ENCODE assay signal across 9 mouse cellular contexts in the genomic region with DNA sequence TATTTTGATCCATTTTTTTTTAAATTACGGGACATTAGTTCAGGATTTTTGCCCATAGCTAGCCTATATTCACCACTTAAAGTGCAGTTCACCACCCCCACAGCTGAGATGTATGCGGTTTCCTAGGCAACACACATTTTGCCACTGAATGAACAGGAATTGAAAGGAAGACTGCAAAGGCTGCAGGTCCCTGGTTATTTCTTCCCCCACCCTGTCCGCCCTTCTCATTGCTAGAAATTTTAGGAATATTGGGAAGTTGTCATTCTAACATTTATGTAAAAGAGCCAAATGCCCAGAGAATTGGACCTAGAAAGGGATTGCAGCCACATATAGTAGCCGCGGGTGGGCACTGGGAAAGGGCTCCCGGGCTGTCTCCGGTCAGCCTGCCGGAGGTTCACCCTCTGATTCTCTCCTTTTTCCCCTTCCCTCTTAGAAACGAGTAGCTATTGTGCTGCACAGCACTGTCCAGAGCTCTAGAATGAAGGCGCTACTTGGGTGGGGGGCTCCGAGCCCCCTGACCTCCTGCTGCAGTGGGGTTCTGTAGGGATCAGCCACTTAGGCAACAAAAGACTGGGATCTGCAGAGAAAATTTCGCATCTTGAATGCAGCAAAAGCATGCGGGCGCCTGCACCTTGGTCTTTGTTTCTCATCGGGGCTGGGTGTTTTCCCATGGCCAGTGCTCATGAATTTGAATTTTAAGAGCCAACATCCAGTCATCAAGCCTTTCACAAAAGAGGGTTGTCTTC. TPM values are rescaled to one million over a fixed set of nuclear protein-coding genes. Genes with fewer than 3 reads are reported as not detected.
DNase-seq lines count a peak whose midpoint lies in the region; ATAC-seq lines count a peak whose summit lies in the region.
"Had no signal": no experiment of that assay in that cellular context is flagged by ENCODE, and none has a peak within 500 bp of the region (broad histone marks: within the 10 kb centered on the region; RNA-seq: fewer than 3 reads in every experiment).

No protein-coding gene starts in this region.

- H3K36me3 ChIP-seq in heart, embryonic 16.5 days (ENCODE audit: control insufficient read depth, insufficient read depth): no peaks in the 10 kb centered on the region
- H3K36me3 ChIP-seq in forebrain, embryonic 10.5 days (replicated peaks): peaks cover 8% of the 10 kb centered on the region
- no peaks in the 10 kb centered on the region for H3K36me3 ChIP-seq in limb, embryonic 15.5 days

- 26% methylated on average over 15 of the region's 15 CpGs for WGBS in heart, embryonic 16.5 days
- 2% methylated on average over 15 of the region's 15 CpGs for WGBS in forebrain, embryonic 10.5 days
- WGBS in limb, embryonic 15.5 days: 14% methylated on average over 15 of the region's 15 CpGs

- no peaks in the 10 kb centered on the region for H3K9me3 ChIP-seq in heart, embryonic 16.5 days (replicated peaks; ENCODE audit: control insufficient read depth, low read length)
- no peaks in the 10 kb centered on the region for H3K9me3 ChIP-seq in forebrain, embryonic 10.5 days
- H3K9me3 ChIP-seq in limb, embryonic 15.5 days: no peaks in the 10 kb centered on the region

- H3K4me3 ChIP-seq in heart, embryonic 16.5 days (ENCODE audit: low read length): peak overlapping the region; percentile 19; the same call in 1 of the 2 replicates
- peak overlapping the region; percentile 78 for H3K4me3 ChIP-seq in forebrain, embryonic 10.5 days
- peak overlapping the region; percentile 11; the same call in 1 of the 2 replicates for H3K4me3 ChIP-seq in limb, embryonic 15.5 days

- peak overlapping the region; percentile 55 for H3K4me2 ChIP-seq in heart, embryonic 16.5 days (ENCODE audit: low read depth, low read length)
- peak overlapping the region; percentile 31 for H3K4me2 ChIP-seq in limb, embryonic 15.5 days

- DNase-seq in heart, adult 9 months (ENCODE audit: low spot score in 2 of 2): no peak
- peak; percentile 28 for DNase-seq in ES-CJ7 (ENCODE audit: low read depth, low spot score)
- peak; percentile 79 for DNase-seq in forebrain, embryonic 10.5 days (ENCODE audit: extremely low spot score, low spot score)
- no peak for DNase-seq in right cerebral cortex, adult 2 months (ENCODE audit: low spot score in 2 of 2)
- DNase-seq in left cerebral cortex, adult 9 months (ENCODE audit: low spot score in 2 of 2): no peak

- peaks cover 18% of the 10 kb centered on the region for H3K4me1 ChIP-seq in heart, embryonic 16.5 days (ENCODE audit: control insufficient read depth, insufficient read depth, low read length)
- H3K4me1 ChIP-seq in forebrain, embryonic 10.5 days: peaks cover 62% of the 10 kb centered on the region
- H3K4me1 ChIP-seq in limb, embryonic 15.5 days: peaks cover 49% of the 10 kb centered on the region

- H3K27ac ChIP-seq in heart, embryonic 16.5 days (ENCODE audit: low read length): no peak overlapping the region
- peak overlapping the region; percentile 98 for H3K27ac ChIP-seq in forebrain, embryonic 10.5 days
- no peak overlapping the region for H3K27ac ChIP-seq in limb, embryonic 15.5 days

- H3K27me3 ChIP-seq in heart, embryonic 16.5 days (ENCODE audit: control insufficient read depth, insufficient read depth, low read length): peaks cover 3% of the 10 kb centered on the region
- H3K27me3 ChIP-seq in forebrain, embryonic 10.5 days (ENCODE audit: poor library complexity, severe bottlenecking): no peaks in the 10 kb centered on the region; the same call in 1 of the 2 replicates
- peaks cover 10% of the 10 kb centered on the region for H3K27me3 ChIP-seq in limb, embryonic 15.5 days

- ATAC-seq in heart, embryonic 16.5 days (replicated peaks; ENCODE audit: extremely low read depth, insufficient read depth, low FRiP score): no peak
- ATAC-seq in limb, embryonic 15.5 days (ENCODE audit: insufficient number of reproducible peaks, low FRiP score, low TSS enrichment, low read depth): no peak
- ATAC-seq in megakaryocyte progenitor cell, adult 5-6 weeks (replicated peaks; ENCODE audit: poor library complexity): no peak
- ATAC-seq: inflammation-experienced regulatory T-cells, adult 6 months had no signal

- peak overlapping the region; percentile 3 for H3K9ac ChIP-seq in heart, embryonic 16.5 days (ENCODE audit: low read length)
- H3K9ac ChIP-seq in limb, embryonic 15.5 days: 0 out of 2 replicates have a peak overlapping the region, but pooled peaks have one; percentile 17

RNA-seq across cellular contexts. Expression of a gene that starts 3.2 kb away (rescaled TPM):
- polyA plus RNA-seq in heart, embryonic 16.5 days (2015; fragmentation: Nextera tagmentation; extraction: Ambion mirVana): 52.1 and 56.8 TPM in 2 replicates
- 137 and 151 TPM in 2 replicates for polyA plus RNA-seq in forebrain, embryonic 10.5 days (2016; fragmentation: Nextera tagmentation; extraction: Ambion mirVana)
- polyA plus RNA-seq in limb, embryonic 15.5 days (2015; fragmentation: Nextera tagmentation; extraction: Ambion mirVana): 33.5 and 34.5 TPM in 2 replicates
- total RNA-seq in megakaryocyte progenitor cell, adult 5-6 weeks (2015): not detected in 2 replicates
- total RNA-seq in megakaryocyte progenitor cell, adult 5-6 weeks (2017): not detected in 2 replicates

RNA-seq across cellular contexts. Expression of a gene that starts 29.3 kb away (rescaled TPM):
- 65.3 and 74.1 TPM in 2 replicates for polyA plus RNA-seq in heart, embryonic 16.5 days (2015; fragmentation: Nextera tagmentation; extraction: Ambion mirVana)
- polyA plus RNA-seq in forebrain, embryonic 10.5 days (2016; fragmentation: Nextera tagmentation; extraction: Ambion mirVana): 129 and 133 TPM in 2 replicates
- 62.6 and 65.5 TPM in 2 replicates for polyA plus RNA-seq in limb, embryonic 15.5 days (2015; fragmentation: Nextera tagmentation; extraction: Ambion mirVana)
- total RNA-seq in megakaryocyte progenitor cell, adult 5-6 weeks (2015): 73.3 and 75.8 TPM in 2 replicates
- 200 and 229 TPM in 2 replicates for total RNA-seq in megakaryocyte progenitor cell, adult 5-6 weeks (2017)

RNA-seq across cellular contexts. Expression of a gene that starts 55.7 kb away (rescaled TPM):
- 166 and 171 TPM in 2 replicates for polyA plus RNA-seq in heart, embryonic 16.5 days (2015; fragmentation: Nextera tagmentation; extraction: Ambion mirVana)
- polyA plus RNA-seq in forebrain, embryonic 10.5 days (2016; fragmentation: Nextera tagmentation; extraction: Ambion mirVana): 79.2 and 98.2 TPM in 2 replicates
- 188 and 249 TPM in 2 replicates for polyA plus RNA-seq in limb, embryonic 15.5 days (2015; fragmentation: Nextera tagmentation; extraction: Ambion mirVana)
- total RNA-seq in megakaryocyte progenitor cell, adult 5-6 weeks (2015): 2.3 and 2.5 TPM in 2 replicates
- total RNA-seq in megakaryocyte progenitor cell, adult 5-6 weeks (2017): 6.9 and 7.9 TPM in 2 replicates

Comparison
In these comparisons a context has a peak if more than half of its experiments do, and no peak if none do; other contexts are left out.
1. H3K4me3 ChIP-seq: peak in every context shown above with its lines; median percentile 78 in forebrain, embryonic 10.5 days; 19 in heart, embryonic 16.5 days; 11 in limb, embryonic 15.5 days.
2. DNase-seq: peak in ES-CJ7 (single experiment) and forebrain, embryonic 10.5 days (single experiment); none in heart, adult 9 months (0 of 2), right cerebral cortex, adult 2 months (0 of 2) and left cerebral cortex, adult 9 months (0 of 2).